Mouse (Mus musculus) kidney, postnatal 36 days (tissue): ENCODE measurements at regions not wholly inside any gene's neighbourhood (a gene's known extent, or its start where the extent isn't known, plus 50 kb on each side); places are given as distances from the start of the nearest gene placed in this dataset.

Experiments
- DNase-seq, 2 experiments: peaks; one replicate each; pipeline ENCODE4 v3.0.0; 2021 to 2022; ENCODE audit warnings: mixed read lengths in 2 of 2

DNA sequence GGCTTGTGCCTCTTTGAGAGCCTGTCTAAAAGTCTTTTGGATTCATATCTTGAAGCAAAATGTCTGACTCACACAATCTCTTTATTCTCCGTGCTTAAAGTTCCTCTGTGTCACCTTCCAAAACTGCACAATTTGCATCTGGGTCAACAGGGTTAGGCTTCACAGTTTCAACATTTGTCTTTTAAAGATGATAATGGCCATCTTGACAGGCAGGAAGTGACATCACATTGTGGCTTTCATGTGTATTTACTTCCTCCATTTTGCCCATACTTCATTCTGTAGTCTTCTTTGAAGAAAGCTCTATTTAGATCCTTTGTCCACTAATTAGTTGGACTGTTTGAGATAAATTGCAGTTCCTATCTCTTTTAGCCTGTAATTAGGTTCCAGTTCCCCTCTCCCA lies 135.1 kb downstream of the Ndufa10 start:
- no peak for DNase-seq

DNA sequence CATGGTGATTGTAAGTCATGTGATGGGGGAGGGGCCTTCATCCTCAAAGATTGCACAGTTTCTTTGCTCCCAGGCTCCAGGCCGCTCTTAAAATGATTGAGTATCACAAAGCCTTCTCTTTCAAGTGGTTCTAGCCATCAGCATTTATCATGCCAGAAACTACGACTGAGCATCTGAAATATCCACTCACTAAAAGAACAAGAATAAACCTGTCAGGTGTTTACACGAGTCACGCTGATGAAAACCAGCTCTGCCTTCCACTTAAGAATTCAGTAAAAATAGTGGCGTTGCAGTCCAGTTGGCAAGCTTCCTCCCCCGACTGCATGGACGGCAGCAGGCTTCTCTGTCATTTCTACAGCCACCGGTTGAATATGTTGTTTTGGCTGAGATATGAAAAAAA lies 136.2 kb downstream of the Ndufa10 start:
- no peak for DNase-seq

DNA sequence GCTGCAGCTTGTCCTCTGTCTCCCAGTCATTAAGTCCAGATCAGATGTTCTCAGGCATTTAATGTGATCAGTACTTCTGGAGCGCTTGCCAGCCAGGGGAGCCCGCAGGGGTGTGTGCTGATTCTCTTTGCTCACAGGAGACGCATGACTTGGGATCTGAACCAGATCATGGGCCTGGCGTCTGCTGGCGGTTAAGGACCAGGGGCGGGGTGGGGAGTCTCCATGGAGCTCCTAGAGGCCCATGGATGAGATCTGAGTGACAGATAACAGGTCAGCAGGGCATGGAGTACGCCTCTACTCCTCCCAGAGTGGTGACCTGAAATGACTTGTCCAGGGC lies 136.7 kb upstream of the Hdac4 start:
- no peak for DNase-seq

DNA sequence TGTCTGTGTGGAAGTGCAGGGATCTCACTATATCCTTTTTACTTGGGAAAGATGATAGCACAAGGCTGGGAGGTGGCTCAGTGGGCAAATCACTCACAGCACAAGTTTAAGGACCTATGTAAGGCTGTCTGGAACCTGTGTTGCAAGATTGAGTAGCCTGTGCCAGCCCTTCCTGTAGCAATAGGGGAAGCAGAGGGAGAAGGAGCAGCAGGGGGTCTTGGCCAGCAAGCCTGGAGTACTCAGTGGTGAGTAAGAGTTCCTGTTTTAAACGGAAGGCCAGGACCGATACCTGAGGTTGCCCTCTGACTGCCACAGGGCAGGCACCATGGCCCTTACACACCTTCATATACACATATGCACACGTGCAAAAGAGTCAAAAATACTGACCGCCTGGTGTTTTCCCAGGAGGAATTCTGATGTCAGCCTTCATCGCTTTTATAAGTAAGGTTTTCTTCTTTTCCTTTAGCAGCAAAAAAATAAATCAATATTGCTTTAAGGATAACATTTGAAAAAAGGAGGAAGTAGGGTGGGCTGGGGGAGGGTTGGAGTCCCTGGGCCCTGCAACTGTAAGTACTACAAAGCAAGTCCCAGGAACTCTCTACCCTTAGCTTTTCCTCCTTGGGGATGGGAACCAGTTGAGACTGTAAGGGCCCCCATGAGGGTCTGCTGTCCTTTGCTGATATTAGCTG lies 136.2 kb upstream of the Hdac4 start:
- DNase-seq, result no peak

DNA sequence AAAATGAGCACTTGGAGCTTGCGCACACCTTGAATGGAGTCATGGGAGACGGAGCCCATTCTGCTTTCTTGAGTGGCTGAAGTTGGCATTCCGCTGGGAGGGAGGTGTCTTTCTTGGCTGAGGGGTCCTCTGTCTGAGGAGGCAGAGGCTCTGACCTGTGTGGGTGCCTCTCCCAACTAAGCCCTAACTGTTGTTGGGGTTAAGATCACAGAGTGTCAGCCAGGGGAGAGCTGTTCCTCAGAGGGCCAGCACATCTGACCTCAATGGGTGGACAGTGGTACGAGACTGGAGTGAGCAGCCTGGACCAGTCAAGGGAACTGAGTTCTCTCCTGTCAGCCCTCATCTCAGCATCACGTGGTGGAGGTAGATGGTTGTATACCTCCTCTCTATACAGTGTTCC lies 134.7 kb upstream of the Hdac4 start:
- DNase-seq, result no peak

DNA sequence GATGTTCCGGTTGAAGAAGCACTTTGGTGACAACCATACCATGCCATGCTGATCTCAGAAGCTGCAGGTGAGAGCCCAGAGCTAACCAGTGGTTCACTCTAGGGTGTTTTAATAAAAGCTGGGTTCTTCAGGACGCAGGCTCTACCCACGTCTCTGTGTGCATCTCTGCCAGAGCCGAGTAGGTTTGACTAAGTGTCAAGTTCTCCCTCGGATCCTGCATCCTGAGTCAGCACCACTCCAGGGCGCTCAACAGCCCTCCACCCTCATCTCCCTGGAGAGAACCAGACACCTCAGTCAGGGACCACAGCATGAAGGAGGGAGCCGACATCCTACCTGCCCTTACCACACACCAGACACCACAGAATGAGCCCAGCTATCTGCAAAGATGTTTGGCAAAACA lies 134.0 kb upstream of the Hdac4 start:
- DNase-seq, result no peak

DNA sequence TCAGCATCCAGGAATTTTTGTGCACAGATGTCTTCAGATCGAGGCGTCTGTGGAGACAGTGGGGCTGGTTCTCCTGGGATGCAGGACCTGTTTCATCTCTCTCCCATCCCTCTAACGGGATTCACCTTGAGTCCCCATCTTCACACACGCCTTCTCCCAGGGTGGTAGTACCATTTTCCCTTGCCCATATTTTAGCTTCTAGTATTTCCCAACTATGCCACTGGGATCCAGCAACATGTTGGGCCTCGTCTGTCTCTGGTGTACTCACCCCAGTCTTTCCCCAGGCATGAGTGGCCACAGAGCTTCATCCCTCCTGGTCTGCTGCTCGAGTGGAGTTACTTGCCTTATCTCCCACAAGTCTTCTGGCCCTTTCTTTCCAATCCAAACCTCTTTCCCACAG lies 131.6 kb upstream of the Hdac4 start:
- DNase-seq, result no peak

DNA sequence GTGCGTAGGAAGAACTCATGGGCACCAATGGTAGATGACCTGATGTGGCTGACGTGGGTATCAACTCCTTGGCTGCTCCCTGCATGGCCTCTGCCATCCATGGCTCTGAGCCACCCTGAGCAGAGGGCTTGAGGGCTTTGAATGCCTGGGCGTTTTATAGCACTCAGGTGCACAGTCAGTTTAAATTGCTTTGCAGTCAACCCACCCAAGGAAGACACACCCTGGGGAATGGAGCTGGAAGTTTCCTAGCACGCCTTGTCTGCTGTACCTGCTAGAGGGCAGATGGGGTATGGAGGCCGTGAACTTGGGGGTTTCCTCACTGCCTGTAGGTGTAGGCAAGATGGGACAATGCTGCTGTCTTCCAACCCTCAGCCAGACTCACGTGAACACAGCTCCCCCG lies 129.8 kb upstream of the Hdac4 start:
- no peak for DNase-seq

DNA sequence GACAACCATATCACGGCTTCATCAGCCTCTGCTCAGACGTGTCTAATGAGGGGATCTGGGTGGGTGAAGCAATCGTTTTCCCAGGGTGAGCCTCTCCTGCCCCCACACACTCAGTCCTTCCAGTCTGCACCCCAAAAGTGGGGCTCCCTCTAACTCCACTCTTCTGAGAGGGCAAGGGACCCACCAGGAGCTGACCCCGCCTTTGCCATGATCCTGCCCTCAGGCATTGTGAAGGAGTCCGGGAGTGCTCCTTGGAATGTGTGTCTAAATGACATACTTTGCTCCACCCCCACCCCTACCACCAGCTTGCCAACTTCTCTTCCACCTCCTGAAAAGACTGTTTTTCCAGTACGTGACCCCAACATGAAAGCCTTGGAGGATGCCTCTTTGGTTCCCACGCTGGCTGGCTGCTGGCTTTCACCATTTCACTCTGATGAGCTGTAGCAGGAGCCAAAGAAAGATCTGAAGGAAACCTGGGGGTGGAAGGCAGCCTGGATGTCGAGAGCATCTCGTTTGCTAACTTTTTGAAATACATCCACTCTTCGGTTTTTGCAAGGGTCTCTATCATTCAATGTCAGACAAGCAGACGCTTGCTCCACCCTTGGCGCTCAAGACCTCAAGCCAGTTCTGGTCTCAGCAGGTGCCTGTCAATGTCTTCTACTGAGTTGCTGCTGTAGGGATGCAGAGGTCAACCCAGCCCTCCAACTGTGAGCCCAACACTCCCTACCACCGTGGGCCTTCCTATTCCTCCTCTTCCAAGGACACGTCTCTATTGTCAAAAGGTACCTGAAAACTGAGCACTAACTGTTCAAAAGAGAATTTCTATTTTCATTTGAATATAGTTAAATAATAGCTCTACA lies 128.8 kb upstream of the Hdac4 start:
- DNase-seq, result no peak

DNA sequence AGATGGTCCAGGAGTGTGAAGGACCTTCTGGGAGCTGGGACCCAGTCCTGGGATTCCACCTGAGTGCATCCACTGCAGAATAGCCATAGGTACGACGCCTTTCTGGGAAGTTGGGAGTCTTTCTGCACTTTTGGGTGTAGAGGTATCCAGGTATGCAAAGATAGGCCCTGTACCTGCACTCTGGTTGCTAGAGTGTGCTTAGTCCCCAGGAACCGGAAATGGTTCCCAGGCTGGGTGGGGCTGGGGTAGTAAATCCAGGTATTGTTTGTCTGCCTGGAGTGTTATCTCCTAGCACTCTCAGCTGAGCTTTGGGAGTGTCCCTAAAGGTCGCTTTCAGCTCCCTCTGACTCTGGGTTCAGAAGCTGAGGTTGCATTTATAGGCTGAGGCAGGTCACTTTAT lies 121.6 kb upstream of the Hdac4 start:
- DNase-seq, result no peak

DNA sequence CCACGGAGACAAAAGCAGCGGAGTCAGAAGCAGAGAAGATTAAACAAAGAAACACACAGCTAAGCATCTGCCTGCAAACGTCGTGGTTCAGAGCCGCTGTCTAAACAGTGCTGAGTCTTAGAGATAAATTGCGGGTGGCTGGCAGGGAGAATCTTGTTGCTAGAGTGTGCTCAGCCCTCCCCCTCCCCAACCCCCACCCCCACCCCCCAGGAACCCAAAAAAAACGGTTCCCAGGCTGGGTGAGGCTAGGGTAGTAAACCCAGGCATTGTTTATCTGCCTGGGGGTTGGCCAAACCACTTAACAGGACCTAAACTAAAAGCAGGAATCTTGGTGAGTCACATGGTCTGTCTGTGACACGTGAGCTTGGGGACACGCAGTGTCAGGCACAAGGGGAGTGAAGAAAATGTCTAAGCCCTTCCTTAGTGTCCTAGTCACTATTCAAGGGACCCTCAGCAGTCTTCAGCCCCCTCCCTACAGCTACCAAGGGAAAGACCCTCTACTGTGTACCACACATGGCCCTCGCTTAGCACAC lies 120.8 kb upstream of the Hdac4 start:
- no peak for DNase-seq

DNA sequence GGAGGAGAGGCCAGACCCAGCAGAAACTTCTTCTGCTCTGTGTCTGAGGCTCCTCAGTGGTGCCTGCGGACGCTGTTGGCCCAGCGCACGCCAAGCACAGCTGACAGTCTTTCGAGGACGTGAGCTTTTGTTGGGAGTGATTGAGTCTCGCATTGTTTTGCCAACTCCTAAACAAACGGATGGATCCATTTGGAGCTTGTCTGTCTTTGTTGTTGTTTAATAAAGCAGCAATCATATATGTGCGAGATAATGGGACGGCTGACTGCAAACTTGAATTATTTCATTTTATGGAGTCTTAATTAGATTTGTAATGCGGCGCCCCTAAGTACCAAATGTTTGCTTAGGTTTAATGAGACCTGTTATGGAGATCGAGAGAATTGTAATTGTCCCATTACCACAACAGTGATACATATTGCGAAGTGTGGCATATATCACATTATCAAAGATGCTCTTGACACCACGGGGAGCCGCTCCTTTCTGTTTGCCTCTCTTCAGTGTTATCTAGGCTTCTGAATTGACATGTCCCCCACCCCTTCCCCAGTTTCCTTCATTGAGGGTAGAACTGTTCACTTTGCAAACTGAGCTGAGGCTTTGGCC lies 117.6 kb upstream of the Hdac4 start:
- DNase-seq, result no peak

DNA sequence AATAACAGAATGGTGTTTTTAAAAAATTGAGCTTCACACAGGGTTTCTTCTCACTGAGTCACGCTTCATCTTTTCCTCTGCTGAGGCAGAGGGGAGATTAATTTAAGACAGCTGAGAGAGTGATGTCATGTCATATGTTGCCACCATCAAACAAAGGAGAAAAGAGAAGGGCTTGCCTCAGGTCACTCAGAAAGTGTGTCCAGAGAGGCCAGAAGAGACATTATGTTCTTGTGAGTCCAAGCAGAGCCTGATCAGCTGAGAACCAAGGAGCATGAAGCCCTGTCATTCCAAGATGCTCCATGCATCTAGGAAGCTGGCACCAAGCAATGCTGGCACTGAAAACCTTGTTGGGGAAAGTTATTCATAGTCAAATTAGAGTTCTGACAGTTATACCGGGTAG lies 114.4 kb upstream of the Hdac4 start:
- no peak for DNase-seq

DNA sequence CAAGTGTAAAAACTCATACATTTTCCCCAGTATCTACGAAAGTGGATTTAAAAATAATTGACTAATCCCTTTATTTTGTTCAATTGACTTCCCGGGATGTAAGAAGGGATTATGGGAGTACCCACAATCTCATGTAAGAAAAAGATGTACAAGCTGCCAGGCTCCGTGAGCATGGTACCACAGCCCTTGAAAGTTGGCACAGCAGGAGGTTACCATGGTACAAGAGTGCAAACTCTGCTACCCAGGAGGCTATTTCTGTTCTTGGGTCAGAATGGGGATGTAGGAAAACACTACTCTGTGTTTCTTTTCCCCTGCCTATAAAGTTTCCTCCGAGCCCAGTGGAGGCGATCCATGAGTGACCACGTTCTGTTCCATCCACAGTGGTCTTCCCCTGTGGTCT lies 113.9 kb upstream of the Hdac4 start:
- no peak for DNase-seq

DNA sequence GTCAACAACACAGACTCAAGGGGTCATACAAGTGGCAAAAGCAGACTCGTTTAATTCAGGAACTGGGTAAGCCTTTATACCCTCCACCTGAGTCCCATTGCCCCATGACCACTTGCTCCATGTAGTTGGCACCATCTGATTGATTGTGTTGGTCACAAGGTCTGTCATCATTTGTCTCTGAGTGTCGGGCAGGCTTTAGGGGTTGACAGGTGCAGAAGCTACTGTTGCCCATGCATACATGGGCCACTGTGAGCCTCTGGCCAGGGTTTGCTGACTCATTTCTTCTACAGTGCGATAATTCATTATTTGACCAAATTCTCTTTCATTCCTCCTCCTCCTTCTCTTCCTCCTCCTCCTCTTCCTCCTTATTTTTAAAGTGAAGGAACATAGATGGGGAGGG lies 113.0 kb upstream of the Hdac4 start:
- DNase-seq, result no peak

DNA sequence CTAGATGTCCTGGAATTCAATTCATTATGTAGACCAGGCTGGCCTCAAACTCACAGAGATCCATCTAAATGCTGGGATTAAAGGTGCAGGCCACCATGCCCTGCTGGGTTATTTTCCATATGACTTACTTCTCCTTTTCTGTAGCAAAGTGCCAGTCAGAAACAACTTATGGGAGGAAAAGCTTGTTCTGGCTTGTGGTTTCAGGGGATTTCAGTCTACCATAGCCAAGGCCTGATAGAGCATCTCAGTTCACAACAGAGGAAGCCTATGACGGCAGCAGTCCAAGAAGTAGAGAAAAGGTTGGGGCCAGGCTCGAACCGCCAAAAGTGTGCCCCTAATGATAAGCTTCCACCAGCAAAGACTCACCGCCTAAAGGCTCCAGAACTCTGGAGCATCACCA lies 110.5 kb upstream of the Hdac4 start:
- DNase-seq, result no peak

DNA sequence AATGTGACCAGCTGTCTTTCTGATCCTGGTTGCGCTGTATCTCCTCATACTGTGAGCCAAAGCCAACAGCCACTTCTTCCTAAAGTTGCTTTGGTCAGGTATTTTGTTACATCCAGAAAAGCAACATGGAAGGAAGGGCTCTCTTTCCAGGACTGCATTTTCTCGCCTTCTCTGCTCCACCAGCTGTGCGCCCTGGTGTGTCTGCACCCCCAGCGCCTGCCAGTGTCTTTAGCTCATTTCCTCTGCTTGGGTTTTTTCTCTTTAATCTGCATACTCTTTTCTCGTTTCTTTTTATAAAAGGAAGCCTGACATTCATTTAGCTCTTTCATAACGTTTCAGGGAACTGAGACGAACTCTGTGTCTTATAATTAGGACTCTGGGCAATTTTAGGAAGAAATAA lies 103.5 kb upstream of the Hdac4 start:
- no peak for DNase-seq

DNA sequence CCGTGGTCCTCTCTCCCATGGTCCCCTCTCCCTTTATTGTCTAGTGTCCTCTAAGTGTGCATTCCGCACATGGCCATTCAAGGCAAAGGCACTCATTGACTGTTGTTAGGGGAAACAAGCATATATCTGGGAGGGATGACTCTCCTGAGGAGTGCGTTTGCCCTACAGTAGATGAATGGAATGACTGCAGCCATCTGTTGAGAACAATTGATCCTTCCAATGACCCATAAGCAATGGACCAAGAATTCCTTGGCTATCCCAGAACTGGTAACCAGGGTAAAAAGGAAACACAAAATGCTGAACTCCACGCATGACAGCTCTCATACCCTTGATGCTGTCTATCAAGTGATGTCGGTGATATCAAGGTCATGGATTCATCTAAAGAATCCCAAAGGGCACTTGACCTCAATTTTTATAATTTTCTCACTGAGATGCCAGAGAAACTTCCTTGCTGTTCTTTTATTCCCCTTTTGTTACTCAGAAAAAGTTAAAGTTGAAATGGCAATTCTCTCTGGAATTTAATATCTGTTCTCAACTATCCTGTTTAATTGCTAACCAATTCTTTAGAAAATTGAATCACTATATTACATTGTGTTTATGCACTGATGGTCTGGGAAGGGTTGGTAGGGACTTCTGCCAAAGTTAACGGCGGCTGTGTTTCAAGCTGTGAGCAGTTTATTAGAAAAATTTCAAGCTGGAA lies 97.3 kb upstream of the Hdac4 start:
- DNase-seq, result no peak

DNA sequence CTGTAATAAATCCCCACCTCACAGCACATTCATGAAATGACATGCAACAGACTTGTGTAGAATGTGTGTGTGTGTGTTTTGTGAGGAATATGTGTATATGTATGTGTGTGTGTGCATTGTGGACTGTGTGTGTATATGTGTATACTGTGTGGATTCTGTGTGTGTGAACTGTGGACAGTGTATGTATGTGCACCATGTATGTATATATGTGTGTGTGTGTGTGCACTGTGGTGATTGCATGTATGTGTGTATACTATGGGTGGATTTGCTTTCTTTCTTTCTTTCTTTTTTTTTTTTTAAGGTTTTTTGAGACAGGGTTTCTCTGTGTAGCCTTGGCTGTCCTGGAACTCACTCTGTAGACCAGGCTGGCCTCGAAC lies 91.5 kb upstream of the Hdac4 start:
- no peak for DNase-seq

DNA sequence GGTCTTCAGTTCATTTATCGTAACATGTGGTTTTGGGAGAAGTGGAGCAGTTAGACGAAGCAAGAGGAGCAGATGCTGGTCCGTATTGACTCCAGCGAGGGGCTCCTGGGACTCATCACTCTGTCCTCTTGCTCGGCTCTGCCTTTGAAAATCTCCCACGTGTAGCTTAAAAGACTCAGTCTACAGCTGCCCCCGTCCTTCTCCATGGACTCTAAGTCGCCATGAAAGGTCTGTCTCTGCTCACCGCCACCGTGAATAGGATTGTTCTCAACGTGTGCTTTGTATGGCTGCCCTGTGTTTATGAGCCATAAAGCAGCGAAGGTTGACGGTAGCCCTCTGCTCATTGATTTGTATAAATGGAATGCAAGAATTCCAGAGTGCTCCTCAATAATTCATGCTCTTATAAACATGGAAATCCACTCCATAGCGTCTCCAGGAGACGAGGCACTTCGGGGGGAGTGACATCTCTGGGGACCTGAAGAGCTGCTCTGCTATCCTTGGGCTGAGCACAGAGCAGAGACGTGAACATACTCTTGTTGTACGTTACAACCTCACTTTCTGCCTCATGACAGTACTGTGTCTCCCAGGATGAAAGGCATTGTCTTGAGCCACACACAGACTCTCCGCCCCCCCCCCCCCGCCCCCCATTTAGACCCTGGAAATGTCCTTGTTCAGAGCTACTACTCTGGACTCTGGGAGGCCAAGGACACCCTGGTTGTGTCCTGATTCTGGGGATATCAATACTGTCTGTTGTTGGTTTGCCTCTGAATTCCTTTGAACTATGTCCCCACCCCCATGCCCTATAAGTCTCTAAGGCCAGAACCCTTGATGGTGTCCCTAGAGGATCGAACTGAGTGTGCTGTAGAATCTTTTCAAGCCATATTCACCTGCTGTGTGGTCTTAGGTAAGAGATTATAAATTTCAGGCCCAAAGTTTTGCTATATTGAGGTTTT lies 90.8 kb upstream of the Hdac4 start:
- no peak for DNase-seq

DNA sequence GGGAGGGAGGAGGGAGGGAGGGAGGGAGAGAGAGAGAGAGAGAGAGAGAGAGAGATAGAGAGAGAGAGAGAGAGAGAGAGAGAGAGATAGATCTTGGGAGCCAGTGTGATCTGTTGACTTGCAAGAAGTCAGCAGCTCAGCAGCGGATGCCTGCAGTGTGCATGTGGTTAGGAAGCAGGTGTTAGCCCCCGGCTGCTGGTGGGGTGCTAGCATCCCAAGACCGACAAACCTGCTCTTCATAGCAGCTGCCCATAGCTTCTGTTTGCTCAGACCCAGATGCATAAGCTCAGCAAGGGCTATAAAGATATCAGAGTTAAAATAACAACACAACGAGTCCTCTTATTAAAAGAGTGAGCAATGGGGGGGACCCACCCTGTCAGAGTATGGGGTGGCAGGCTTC lies 88.7 kb upstream of the Hdac4 start:
- DNase-seq, result no peak

DNA sequence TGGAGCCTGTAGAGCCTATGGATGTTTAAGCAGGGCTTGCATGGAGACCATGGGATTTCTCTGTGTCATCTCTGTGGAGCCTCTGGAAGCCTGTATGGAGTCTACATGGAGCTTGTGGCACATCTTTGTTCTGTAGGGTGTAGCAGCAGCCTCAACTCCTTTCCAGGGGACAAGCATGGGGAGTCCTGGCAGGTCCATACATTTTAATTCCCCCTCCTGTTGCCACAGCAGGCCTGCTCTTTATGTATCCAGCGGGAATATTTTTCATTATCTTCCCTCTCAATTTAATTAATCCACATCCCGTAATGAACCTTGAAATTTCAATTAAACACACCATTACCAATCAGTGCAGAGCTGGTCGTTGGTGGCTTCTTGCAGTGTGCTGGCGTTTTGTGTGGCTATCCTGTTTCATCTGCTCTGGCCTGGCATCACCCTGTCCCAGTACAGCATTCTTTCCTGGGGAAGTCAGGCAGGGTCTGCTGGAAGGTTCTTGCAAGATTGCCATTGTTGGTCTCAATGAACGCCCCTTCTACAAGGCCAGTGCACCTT lies 81.8 kb upstream of the Hdac4 start:
- no peak for DNase-seq
